Mouse (Mus musculus) intestine, postnatal 0 days (tissue): ENCODE measurements at regions not wholly inside any gene's neighbourhood (a gene's known extent, or its start where the extent isn't known, plus 50 kb on each side); places are given as distances from the start of the nearest gene placed in this dataset.
"Not testable (repeated sequence)": the region's sequence is repeated elsewhere in the genome, so short reads cannot be mapped to it uniquely, and the experiment has no call there.

Source experiments
- ATAC-seq: fragments of 200-750 bp; cut with Nextera tagmentation; 2 replicates; pipeline ENCODE4 v1.8.0; 2017; ENCODE audit warnings: mild to moderate bottlenecking, moderate TSS enrichment, moderate library complexity
- H3K27ac ChIP-seq: fragments of 300-500 bp; sonication (generic); 2 replicates; pipeline ENCODE4 v1.5.1; 2014; ENCODE audit warnings: mild to moderate bottlenecking, low read depth, low read length, moderate library complexity
- H3K27me3 ChIP-seq: fragments of 300-500 bp; sonication (generic); replicated peaks from 2 replicates; pipeline ENCODE4 v1.6.1; 2014; ENCODE audit warnings: low read length, mixed read lengths; ENCODE audit not compliant: control insufficient read depth, insufficient read depth
- H3K36me3 ChIP-seq: fragments of 300-500 bp; sonication (generic); 2 replicates; pipeline ENCODE4 v1.6.1; 2014; ENCODE audit warnings: mild to moderate bottlenecking, moderate library complexity; ENCODE audit not compliant: control insufficient read depth, insufficient read depth
- H3K4me1 ChIP-seq: fragments of 300-500 bp; sonication (generic); replicated peaks from 2 replicates; pipeline ENCODE4 v1.6.1; 2014; ENCODE audit warnings: antibody characterized with exemption, low read length, mixed read lengths; ENCODE audit not compliant: control insufficient read depth, insufficient read depth
- H3K4me2 ChIP-seq: fragments of 300-500 bp; sonication (generic); replicated peaks from 2 replicates; pipeline ENCODE4 v1.6.1; 2014; ENCODE audit warnings: low read depth, mild to moderate bottlenecking, moderate library complexity
- H3K4me3 ChIP-seq: fragments of 300-500 bp; sonication (generic); 2 replicates; pipeline ENCODE4 v1.5.1; 2014; ENCODE audit warnings: low read depth, low read length
- H3K9ac ChIP-seq: fragments of 300-500 bp; sonication (generic); 2 replicates; pipeline ENCODE4 v1.6.1; 2014; ENCODE audit warnings: mild to moderate bottlenecking, low read depth, low read length
- H3K9me3 ChIP-seq: fragments of 300-500 bp; sonication (generic); 2 replicates; pipeline ENCODE4 v1.6.1; 2016; ENCODE audit warnings: mixed run types; ENCODE audit not compliant: control insufficient read depth
- CTCF ChIP-seq: sonication (generic); IDR thresholded peaks from 2 replicates; pipeline ENCODE4 v1.5.1; 2016; ENCODE audit warnings: low read depth, mild to moderate bottlenecking, control low read depth, antibody characterized with exemption, moderate library complexity
- WGBS: fragments of 180-500 bp; shearing (Covaris S2); extraction: QIAGEN DNeasy Blood & Tissue Kit; methylation state at CpG from one replicate; pipeline ENCODE4 v1.1.7; 2014; 5-methylcytosine and 5-hydroxymethylcytosine counted together

DNA sequence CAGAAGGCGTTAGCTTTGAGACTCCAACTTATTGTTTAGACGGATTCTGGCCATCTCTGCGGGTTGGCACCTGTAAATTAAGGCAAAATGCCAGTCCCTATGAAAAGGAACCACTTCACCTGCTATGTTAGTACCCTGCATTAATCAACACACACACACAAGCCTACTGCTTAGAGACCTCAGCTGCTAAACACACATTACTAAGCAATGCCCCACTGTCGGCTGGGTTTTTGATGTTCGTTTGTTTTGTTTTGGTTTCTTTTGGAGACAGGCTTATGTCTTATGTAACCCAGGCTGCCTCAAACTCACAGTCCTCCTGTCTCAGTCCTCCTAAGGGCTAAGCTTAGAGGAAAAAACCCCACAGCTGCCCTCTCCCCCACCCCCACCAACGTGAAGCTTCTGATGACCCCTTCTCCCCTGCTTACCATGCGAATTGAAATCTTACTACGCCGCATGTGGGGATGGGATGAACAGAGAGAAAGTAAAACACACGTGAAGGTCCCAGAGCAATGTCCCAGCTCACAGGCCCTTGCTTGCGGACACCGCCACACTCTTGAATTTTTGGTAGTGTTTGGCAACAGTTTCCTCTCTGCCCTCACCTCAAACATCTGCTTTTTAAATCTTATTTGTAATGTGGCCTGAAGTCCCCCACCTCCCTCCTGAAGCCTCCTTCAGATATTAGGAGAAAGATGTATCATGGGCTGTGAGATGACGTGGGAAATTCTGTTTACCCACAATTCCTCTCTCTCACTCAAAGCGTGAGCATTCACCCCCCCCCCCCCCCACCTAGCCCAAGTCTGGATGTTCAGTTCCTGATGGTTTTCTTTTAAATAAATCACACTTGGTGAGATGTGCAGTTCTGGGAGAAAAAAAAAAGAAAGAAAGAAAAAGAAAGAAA is 70.1 kb downstream of the Tex35 start:
- Histone ChIP-seq H3K4me2 (no peak overlapping the region), H3K9me3 (no peaks in the 10 kb centered on the region), H3K9ac (no peak overlapping the region), H3K36me3 (no peaks in the 10 kb centered on the region), H3K4me3 (no peak overlapping the region), H3K4me1 (peaks cover 2% of the 10 kb centered on the region; the same call in 1 of the 2 replicates), H3K27me3 (no peaks in the 10 kb centered on the region), H3K27ac (no peak overlapping the region)
- no peak for TF ChIP-seq CTCF
- no peak for ATAC-seq
- WGBS, result 64% methylated on average over 14 of the region's 14 CpGs

DNA sequence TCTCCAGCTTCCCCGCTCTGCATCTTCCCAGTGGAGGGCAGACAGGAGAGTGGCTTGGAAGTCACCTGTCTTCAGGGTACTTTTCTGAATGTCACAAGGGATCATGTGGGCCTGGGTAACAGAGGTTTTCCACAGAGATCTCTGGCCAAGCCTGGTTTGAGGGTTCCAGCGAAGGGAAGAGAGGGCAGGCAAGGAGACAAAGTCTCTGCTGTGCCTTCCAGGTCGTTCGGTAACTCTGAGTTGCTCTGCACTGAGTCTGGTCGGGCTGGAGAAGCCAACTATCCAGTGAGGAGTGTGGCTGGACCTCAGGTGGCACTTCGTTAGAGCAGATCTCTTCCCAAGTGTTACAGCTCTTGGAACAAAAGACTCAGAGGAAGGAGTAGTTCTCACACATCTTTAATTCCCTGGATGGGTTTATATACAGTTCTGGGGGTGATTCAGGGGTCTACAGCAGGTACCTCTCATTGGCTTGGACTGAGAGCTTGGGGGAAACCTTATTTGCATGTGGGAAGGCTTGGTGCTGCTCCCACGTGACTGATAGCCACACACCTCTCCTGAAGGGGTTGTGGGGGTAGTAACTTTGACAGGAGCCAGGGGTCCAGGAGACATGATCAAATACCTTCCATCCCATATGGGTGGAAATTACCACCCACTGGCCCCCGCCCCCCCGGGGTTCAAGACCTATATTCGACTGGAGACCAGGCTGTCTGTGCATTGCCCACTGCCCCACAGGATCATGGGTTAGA is 71.1 kb downstream of the Tex35 start:
- Histone ChIP-seq H3K9me3 (no peaks in the 10 kb centered on the region), H3K9ac (no peak overlapping the region), H3K27ac (no peak overlapping the region), H3K27me3 (no peaks in the 10 kb centered on the region), H3K4me1 (peaks cover 2% of the 10 kb centered on the region; the same call in 1 of the 2 replicates), H3K4me2 (no peak overlapping the region), H3K4me3 (no peak overlapping the region), H3K36me3 (no peaks in the 10 kb centered on the region)
- no peak for TF ChIP-seq CTCF
- 84% methylated on average over 10 of the region's 10 CpGs for WGBS
- no peak for ATAC-seq

GRCm38 (mm10) chr1:157036779-157037178 is 71.7 kb downstream of the Tex35 start:
- no peak for TF ChIP-seq CTCF
- Histone ChIP-seq H3K9ac (no peak overlapping the region), H3K27ac (no peak overlapping the region), H3K4me3 (no peak overlapping the region), H3K36me3 (no peaks in the 10 kb centered on the region), H3K27me3 (no peaks in the 10 kb centered on the region), H3K4me2 (no peak overlapping the region), H3K4me1 (peaks cover 2% of the 10 kb centered on the region; the same call in 1 of the 2 replicates), H3K9me3 (no peaks in the 10 kb centered on the region)
- 58% methylated on average over 4 of the region's 4 CpGs for WGBS
- ATAC-seq, result no peak

DNA sequence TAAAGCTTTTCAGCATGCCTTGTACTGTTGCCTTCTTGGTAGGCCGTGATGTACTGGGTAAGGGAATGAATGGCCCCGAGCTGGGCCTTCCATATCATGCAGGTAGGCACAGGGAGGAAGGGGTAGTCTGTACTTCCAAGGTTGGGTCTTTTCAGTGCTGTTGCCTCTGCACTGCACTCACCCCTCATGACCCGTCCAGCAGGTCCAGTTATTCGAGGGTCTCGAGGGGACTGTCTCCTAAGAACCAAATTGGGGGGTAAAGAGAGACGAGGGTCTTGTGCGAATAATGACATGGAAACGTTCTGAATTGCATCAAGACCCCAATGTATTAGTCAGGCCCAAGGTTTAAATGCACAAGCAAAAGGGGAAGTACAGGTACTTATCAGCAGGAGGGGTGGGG is 73.3 kb downstream of the Tex35 start:
- H3K4me3 ChIP-seq, ATAC-seq, H3K27ac ChIP-seq, H3K36me3 ChIP-seq, H3K27me3 ChIP-seq, H3K4me1 ChIP-seq, H3K4me2 ChIP-seq, H3K9ac ChIP-seq, H3K9me3 ChIP-seq: not testable (repeated sequence)
- WGBS, result 96% methylated on average over 8 of the region's 8 CpGs

- no peak overlapping the region for H3K4me2 ChIP-seq
- H3K27me3 ChIP-seq, result no peaks in the 10 kb centered on the region
- no peaks in the 10 kb centered on the region for H3K4me1 ChIP-seq
- ATAC-seq, result no peak
- H3K9ac ChIP-seq, result no peak overlapping the region
- H3K36me3 ChIP-seq, result no peaks in the 10 kb centered on the region
- TF ChIP-seq CTCF, result no peak
- H3K4me3 ChIP-seq, result no peak overlapping the region
- no peak overlapping the region for H3K27ac ChIP-seq
- 95% methylated on average over 3 of the region's 3 CpGs for WGBS
- no peaks in the 10 kb centered on the region for H3K9me3 ChIP-seq
Observed at GRCm38 (mm10) chr1:157028682-157029081, 79.8 kb downstream of the Tex35 start.

- H3K27me3 ChIP-seq, result no peaks in the 10 kb centered on the region
- no peaks in the 10 kb centered on the region for H3K36me3 ChIP-seq
- H3K4me3 ChIP-seq, result no peak overlapping the region
- 96% methylated on average over 7 of the region's 7 CpGs for WGBS
- H3K4me2 ChIP-seq, result no peak overlapping the region
- H3K27ac ChIP-seq, result no peak overlapping the region
- no peaks in the 10 kb centered on the region for H3K4me1 ChIP-seq
- H3K9ac ChIP-seq, result no peak overlapping the region
- TF ChIP-seq CTCF, result no peak
- H3K9me3 ChIP-seq, result no peaks in the 10 kb centered on the region
- ATAC-seq, result no peak
Observed at GRCm38 (mm10) chr1:157027681-157028080, 80.8 kb downstream of the Tex35 start.
